Mouse (Mus musculus): ENCODE results near the gene Mitf.
A peak's percentile ranks its signal among the peaks of the same experiment; 100 is the strongest.

Mitf gene

GRCm38 (mm10) chr6:97882931-97883330, 76.1 kb downstream of the Mitf start:
- DNase-seq (ENCODE audit: low spot score) = no peak

- peak; percentile 58 for DNase-seq (ENCODE audit: low spot score)
These were observed 76.6 kb downstream of the Mitf start for GRCm38 (mm10) chr6:97883496-97883895.

GRCm38 (mm10) chr6:97884971-97885370, 78.1 kb downstream of the Mitf start:
- no peak for DNase-seq (ENCODE audit: low spot score)

- peak; percentile 21 for DNase-seq (ENCODE audit: low spot score)
These were observed 78.8 kb downstream of the Mitf start for GRCm38 (mm10) chr6:97885606-97886005.

GRCm38 (mm10) chr6:97887893-97888292, 81.0 kb downstream of the Mitf start:
- no peak for DNase-seq (ENCODE audit: low spot score)

GRCm38 (mm10) chr6:97888596-97888995, 81.7 kb downstream of the Mitf start:
- DNase-seq (ENCODE audit: low spot score) = no peak

GRCm38 (mm10) chr6:97893546-97893945, 86.7 kb downstream of the Mitf start:
- no peak for DNase-seq (ENCODE audit: low spot score)

GRCm38 (mm10) chr6:97897191-97897590, 90.3 kb downstream of the Mitf start:
- no peak for DNase-seq (ENCODE audit: low spot score)

GRCm38 (mm10) chr6:97898085-97898484, 91.2 kb downstream of the Mitf start:
- no peak for DNase-seq (ENCODE audit: low spot score)

- DNase-seq (ENCODE audit: low spot score) = no peak
These were observed 94.7 kb downstream of the Mitf start for GRCm38 (mm10) chr6:97901561-97901960.

GRCm38 (mm10) chr6:97902205-97902604, 95.4 kb downstream of the Mitf start:
- no peak for DNase-seq (ENCODE audit: low spot score)

- no peak for DNase-seq (ENCODE audit: low spot score)
These were observed 107.9 kb downstream of the Mitf start for GRCm38 (mm10) chr6:97914768-97915167.

- DNase-seq (ENCODE audit: low spot score) = no peak
These were observed 109.6 kb downstream of the Mitf start for GRCm38 (mm10) chr6:97916386-97916903.

- no peak for DNase-seq (ENCODE audit: low spot score)
These were observed 111.2 kb downstream of the Mitf start for GRCm38 (mm10) chr6:97918051-97918450.

- peak; percentile 26 for DNase-seq (ENCODE audit: low spot score)
These were observed 111.6 kb downstream of the Mitf start for GRCm38 (mm10) chr6:97918481-97918880.

GRCm38 (mm10) chr6:97919287-97919686, 112.4 kb downstream of the Mitf start:
- DNase-seq (ENCODE audit: low spot score) = no peak

- DNase-seq (ENCODE audit: low spot score) = no peak
These were observed 114.7 kb downstream of the Mitf start for GRCm38 (mm10) chr6:97921591-97921990.

GRCm38 (mm10) chr6:97924221-97924620, 117.4 kb downstream of the Mitf start:
- DNase-seq (ENCODE audit: low spot score) = no peak

- DNase-seq (ENCODE audit: low spot score) = no peak
These were observed 122.2 kb downstream of the Mitf start for GRCm38 (mm10) chr6:97929051-97929450.

- DNase-seq (ENCODE audit: low spot score) = no peak
These were observed 122.6 kb downstream of the Mitf start for GRCm38 (mm10) chr6:97929466-97929865.

- no peak for DNase-seq (ENCODE audit: low spot score)
These were observed 130.3 kb downstream of the Mitf start for GRCm38 (mm10) chr6:97937139-97937538.

- DNase-seq (ENCODE audit: low spot score) = no peak
These were observed 131.2 kb downstream of the Mitf start for GRCm38 (mm10) chr6:97937897-97938614.

- DNase-seq (ENCODE audit: low spot score) = no peak
These were observed 134.1 kb downstream of the Mitf start for GRCm38 (mm10) chr6:97940916-97941315.

Measured in embryo, embryonic 10 days (tissue).